Mouse (Mus musculus) lung, embryonic 14.5 days (tissue): Measurements from ENCODE around the gene Gars. TPM values are rescaled to one million over a fixed set of nuclear protein-coding genes. Genes with fewer than 3 reads are reported as not detected.
A peak's percentile ranks its signal among the peaks of the same experiment; 100 is the strongest.

Source experiments
- ATAC-seq: fragments of 200-750 bp; cut with Nextera tagmentation; 2 replicates; pipeline ENCODE4 v1.8.0; 2017; ENCODE audit warnings: mild to moderate bottlenecking, moderate TSS enrichment, moderate library complexity; ENCODE audit not compliant: insufficient read depth
- DNase-seq: peaks from one replicate; pipeline ENCODE4 v3.0.0-alpha.2; 2015
- H3K27ac ChIP-seq: fragments of 300-500 bp; sonication (generic); 2 replicates; pipeline ENCODE4 v1.5.1; 2014; ENCODE audit warnings: low read depth, mild to moderate bottlenecking, moderate library complexity
- H3K27me3 ChIP-seq: fragments of 300-500 bp; sonication (generic); 2 replicates; pipeline ENCODE4 v1.6.1; 2014; ENCODE audit warnings: low read length, control low read depth; ENCODE audit not compliant: insufficient read depth
- H3K36me3 ChIP-seq: fragments of 300-500 bp; sonication (generic); 2 replicates; pipeline ENCODE4 v1.6.1; 2014; ENCODE audit warnings: control low read depth; ENCODE audit not compliant: insufficient read depth
- H3K4me1 ChIP-seq: fragments of 300-500 bp; sonication (generic); 2 replicates; pipeline ENCODE4 v1.6.1; 2014; ENCODE audit warnings: antibody characterized with exemption, control low read depth; ENCODE audit not compliant: insufficient read depth
- H3K4me2 ChIP-seq: fragments of 300-500 bp; sonication (generic); 2 replicates; pipeline ENCODE4 v1.6.1; 2014; ENCODE audit warnings: mild to moderate bottlenecking
- H3K4me3 ChIP-seq: fragments of 300-500 bp; sonication (generic); 2 replicates; pipeline ENCODE4 v1.5.1; 2014; ENCODE audit warnings: low read depth, low read length
- H3K9ac ChIP-seq: fragments of 300-500 bp; sonication (generic); 2 replicates; pipeline ENCODE4 v1.6.1; 2014
- H3K9me3 ChIP-seq: fragments of 300-500 bp; sonication (generic); 2 replicates; pipeline ENCODE4 v1.6.1; 2016; ENCODE audit warnings: low read depth, low read length, control low read depth
- CTCF ChIP-seq: IDR thresholded peaks from 2 replicates; pipeline ENCODE4 v1.5.1; 2016; ENCODE audit warnings: antibody characterized with exemption, low read depth
- WGBS: fragments of 180-500 bp; shearing (Covaris S2); extraction: QIAGEN DNeasy Blood & Tissue Kit; methylation state at CpG from one replicate; pipeline ENCODE4 v1.1.7; 2014; 5-methylcytosine and 5-hydroxymethylcytosine counted together
- polyA plus RNA-seq: library from polyadenylated mRNA; unstranded; fragments of >200 nt; fragmentation: Nextera tagmentation; extraction: Ambion mirVana; gene quantifications from 2 replicates; pipeline ENCODE4 v1.2.1, GENCODE M21; 2014

Gene Gars
- polyA plus RNA-seq, 1 experiment from 2014 or later: 153 TPM

DNA sequence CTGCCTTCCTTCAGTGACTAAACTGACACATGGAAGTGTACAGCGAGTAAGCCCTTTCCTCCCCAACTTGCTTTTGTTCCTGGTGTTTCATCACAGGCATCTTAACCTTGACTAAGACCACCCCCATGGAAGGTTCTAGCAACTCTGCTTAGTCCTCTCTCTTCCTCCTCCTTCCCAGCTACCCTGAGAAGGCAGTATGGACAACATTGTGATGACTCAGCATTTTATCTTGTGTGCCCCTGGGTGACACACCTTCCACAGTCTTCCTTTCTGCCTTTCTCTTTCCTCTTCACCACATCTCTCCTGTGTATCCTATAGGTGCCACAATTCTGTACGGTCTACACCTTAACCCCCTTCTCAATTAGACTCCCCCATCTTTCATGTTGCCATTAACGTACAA is 23.6 kb upstream of the Gars start:
- no peaks in the 10 kb centered on the region for H3K36me3 ChIP-seq
- DNase-seq (no peak), ATAC-seq (no peak)
- no peak overlapping the region for H3K27ac ChIP-seq
- H3K9me3 ChIP-seq: no peaks in the 10 kb centered on the region
- H3K4me3 ChIP-seq: no peak overlapping the region
- 82% methylated on average over 3 of the region's 3 CpGs for WGBS
- H3K4me2 ChIP-seq: no peak overlapping the region
- no peaks in the 10 kb centered on the region for H3K27me3 ChIP-seq
- peaks cover 3% of the 10 kb centered on the region; the same call in 1 of the 2 replicates for H3K4me1 ChIP-seq
- TF ChIP-seq CTCF: no peak
- H3K9ac ChIP-seq: no peak overlapping the region

- Histone ChIP-seq H3K4me2 (no peak overlapping the region), H3K9ac (no peak overlapping the region), H3K27ac (no peak overlapping the region), H3K4me3 (no peak overlapping the region), H3K36me3 (no peaks in the 10 kb centered on the region), H3K27me3 (no peaks in the 10 kb centered on the region), H3K4me1 (peaks cover 3% of the 10 kb centered on the region; the same call in 1 of the 2 replicates), H3K9me3 (no peaks in the 10 kb centered on the region)
- peak; percentile 77 for TF ChIP-seq CTCF
- DNase-seq (peak; percentile 73), ATAC-seq (peak; percentile 73; the same call in 1 of the 2 replicates)
- WGBS: 6% methylated on average over 5 of the region's 5 CpGs
These were observed 21.6 kb upstream of the Gars start for GRCm38 (mm10) chr6:55016236-55016635.

- no peaks in the 10 kb centered on the region for H3K9me3 ChIP-seq
- peak; percentile 97 for TF ChIP-seq CTCF
- ATAC-seq (peak; percentile 90), DNase-seq (peak; percentile 95)
- H3K4me3 ChIP-seq: no peak overlapping the region
- peaks cover 3% of the 10 kb centered on the region; the same call in 1 of the 2 replicates for H3K4me1 ChIP-seq
- H3K9ac ChIP-seq: no peak overlapping the region
- no peaks in the 10 kb centered on the region for H3K27me3 ChIP-seq
- peak overlapping the region; percentile 34 for H3K4me2 ChIP-seq
- WGBS: 24% methylated on average over 15 of the region's 15 CpGs
- H3K36me3 ChIP-seq: no peaks in the 10 kb centered on the region
- no peak overlapping the region for H3K27ac ChIP-seq
These were observed 20.9 kb upstream of the Gars start for GRCm38 (mm10) chr6:55016710-55017583.

- DNase-seq (no peak), ATAC-seq (no peak)
- Histone ChIP-seq H3K4me3 (no peak overlapping the region), H3K4me1 (peaks cover 3% of the 10 kb centered on the region; the same call in 1 of the 2 replicates), H3K27me3 (no peaks in the 10 kb centered on the region), H3K27ac (no peak overlapping the region), H3K36me3 (no peaks in the 10 kb centered on the region), H3K9me3 (no peaks in the 10 kb centered on the region), H3K9ac (no peak overlapping the region), H3K4me2 (no peak overlapping the region)
- TF ChIP-seq CTCF: no peak
- 58% methylated on average over 2 of the region's 2 CpGs for WGBS
These were observed 19.4 kb upstream of the Gars start for GRCm38 (mm10) chr6:55018417-55018816.

GRCm38 (mm10) chr6:55021806-55022205 is 16.0 kb upstream of the Gars start:
- no peak for ATAC-seq
- H3K4me3 ChIP-seq: no peak overlapping the region
- H3K27ac ChIP-seq: no peak overlapping the region
- H3K27me3 ChIP-seq: no peaks in the 10 kb centered on the region
- no peak for TF ChIP-seq CTCF
- no peaks in the 10 kb centered on the region for H3K4me1 ChIP-seq
- no peaks in the 10 kb centered on the region for H3K9me3 ChIP-seq
- 77% methylated on average over 7 of the region's 7 CpGs for WGBS
- no peak for DNase-seq
- H3K4me2 ChIP-seq: no peak overlapping the region
- H3K36me3 ChIP-seq: no peaks in the 10 kb centered on the region
- no peak overlapping the region for H3K9ac ChIP-seq

- Histone ChIP-seq H3K9ac (no peak overlapping the region), H3K27ac (no peak overlapping the region), H3K27me3 (no peaks in the 10 kb centered on the region), H3K9me3 (no peaks in the 10 kb centered on the region), H3K4me3 (no peak overlapping the region), H3K4me2 (no peak overlapping the region), H3K4me1 (no peaks in the 10 kb centered on the region), H3K36me3 (no peaks in the 10 kb centered on the region)
- 63% methylated on average over 2 of the region's 2 CpGs for WGBS
- DNase-seq: peak; percentile 24
- no peak for TF ChIP-seq CTCF
- ATAC-seq: no peak
These were observed 10.2 kb upstream of the Gars start for GRCm38 (mm10) chr6:55027642-55028041.

DNA sequence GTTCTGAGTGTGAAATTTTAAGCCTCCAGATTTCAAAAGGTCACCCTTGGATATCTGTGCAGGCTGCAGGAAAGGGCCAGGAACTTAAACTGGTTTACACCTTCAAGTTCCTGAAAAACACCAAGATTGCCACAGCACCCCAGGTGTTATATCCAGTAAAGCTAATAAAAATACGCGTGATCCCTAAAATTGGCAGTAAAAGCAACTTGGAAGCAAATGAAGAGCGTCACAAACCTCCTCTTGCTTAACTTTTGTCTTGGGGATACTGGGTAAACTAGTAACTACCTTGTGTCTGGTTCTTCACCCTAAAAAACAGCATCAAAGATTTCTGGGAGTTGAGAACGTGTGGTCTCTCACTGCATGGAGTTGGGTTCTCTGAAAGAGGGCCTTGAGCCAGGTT is 1.1 kb upstream of the Gars start:
- TF ChIP-seq CTCF: no peak
- no peak for DNase-seq
- Histone ChIP-seq H3K4me2 (no peak overlapping the region; the same call in 1 of the 2 replicates), H3K27me3 (no peaks in the 10 kb centered on the region), H3K36me3 (no peaks in the 10 kb centered on the region), H3K9me3 (no peaks in the 10 kb centered on the region), H3K4me1 (no peaks in the 10 kb centered on the region), H3K27ac (no peak overlapping the region), H3K9ac (no peak overlapping the region), H3K4me3 (no peak overlapping the region)
- 85% methylated on average over 4 of the region's 4 CpGs for WGBS
- no peak for ATAC-seq
